7 mouse cellular contexts compared by ENCODE assay signal in genomic region chr1:91801844-91802366, GRCm38 (mm10). TPM values are rescaled to one million over a fixed set of nuclear protein-coding genes. Genes with fewer than 3 reads are reported as not detected.
DNase-seq lines count a peak whose midpoint lies in the region; ATAC-seq lines count a peak whose summit lies in the region.

No protein-coding gene starts in this region.

- peak overlapping the region; percentile 62 for H3K9ac ChIP-seq in lung, embryonic 16.5 days (ENCODE audit: low read length)
- peak overlapping the region; percentile 77 for H3K9ac ChIP-seq in embryonic facial prominence, embryonic 11.5 days (replicated peaks; ENCODE audit: low read length)
- H3K9ac ChIP-seq in hindbrain, embryonic 11.5 days (ENCODE audit: low read depth, low read length), result peak overlapping the region; percentile 42
- H3K9ac ChIP-seq in midbrain, embryonic 14.5 days (replicated peaks; ENCODE audit: low read length), result peak overlapping the region; percentile 26; the same call in 1 of the 2 replicates

- H3K36me3 ChIP-seq in lung, embryonic 16.5 days (ENCODE audit: control insufficient read depth, insufficient read depth, low read length), result no peaks in the 10 kb centered on the region
- H3K36me3 ChIP-seq in embryonic facial prominence, embryonic 11.5 days (replicated peaks; ENCODE audit: control insufficient read depth, insufficient read depth, low read depth, low read length), result no peaks in the 10 kb centered on the region
- no peaks in the 10 kb centered on the region for H3K36me3 ChIP-seq in hindbrain, embryonic 11.5 days (ENCODE audit: control insufficient read depth, insufficient read depth, low read length)
- H3K36me3 ChIP-seq in midbrain, embryonic 14.5 days (ENCODE audit: control insufficient read depth, insufficient read depth, low read length), result no peaks in the 10 kb centered on the region

- H3K27me3 ChIP-seq in lung, embryonic 16.5 days (ENCODE audit: control insufficient read depth, insufficient read depth, low read depth, low read length), result peaks cover 46% of the 10 kb centered on the region
- H3K27me3 ChIP-seq in embryonic facial prominence, embryonic 11.5 days (ENCODE audit: control insufficient read depth, insufficient read depth, low read length), result peaks cover 19% of the 10 kb centered on the region
- peaks cover 42% of the 10 kb centered on the region for H3K27me3 ChIP-seq in hindbrain, embryonic 11.5 days (ENCODE audit: control insufficient read depth, insufficient read depth, low read length)
- peaks cover 51% of the 10 kb centered on the region for H3K27me3 ChIP-seq in midbrain, embryonic 14.5 days (ENCODE audit: control insufficient read depth, insufficient read depth, low read length)

- DNase-seq in lung, postnatal 25 days (ENCODE audit: low spot score), result no peak
- no peak for DNase-seq in embryonic facial prominence, embryonic 11.5 days (ENCODE audit: low spot score)
- DNase-seq in hindbrain, embryonic 11.5 days (ENCODE audit: low spot score), result no peak
- DNase-seq in midbrain, embryonic 14.5 days, result peak; percentile 67
- no peak for DNase-seq in urinary bladder, adult 2 months (ENCODE audit: low spot score)
- no peak for DNase-seq in MN1 (ENCODE audit: low spot score)

- peak overlapping the region; percentile 63 for H3K4me3 ChIP-seq in lung, embryonic 16.5 days (ENCODE audit: low read length)
- H3K4me3 ChIP-seq in embryonic facial prominence, embryonic 11.5 days (ENCODE audit: low read depth, low read length), result peak overlapping the region; percentile 68
- H3K4me3 ChIP-seq in hindbrain, embryonic 11.5 days (ENCODE audit: low read depth, low read length), result peak overlapping the region; percentile 46
- H3K4me3 ChIP-seq in midbrain, embryonic 14.5 days (replicated peaks; ENCODE audit: low read depth, low read length), result peak overlapping the region; percentile 39

- H3K27ac ChIP-seq in lung, embryonic 16.5 days (ENCODE audit: low read length), result peak overlapping the region; percentile 53; the same call in 1 of the 2 replicates
- H3K27ac ChIP-seq in embryonic facial prominence, embryonic 11.5 days (replicated peaks; ENCODE audit: low read depth, low read length), result peak overlapping the region; percentile 88
- peak overlapping the region; percentile 33; the same call in 1 of the 2 replicates for H3K27ac ChIP-seq in hindbrain, embryonic 11.5 days (ENCODE audit: low read depth, low read length)
- no peak overlapping the region for H3K27ac ChIP-seq in midbrain, embryonic 14.5 days (replicated peaks; ENCODE audit: low read depth, low read length)

- ATAC-seq in lung, embryonic 16.5 days (ENCODE audit: low read depth), result peak; percentile 22
- ATAC-seq in embryonic facial prominence, embryonic 11.5 days (replicated peaks; ENCODE audit: insufficient number of reproducible peaks, low FRiP score, low TSS enrichment, low read depth), result peak; percentile 32; the same call in 1 of the 2 replicates
- ATAC-seq in hindbrain, embryonic 11.5 days (ENCODE audit: low FRiP score), result no peak
- no peak; the same call in 1 of the 2 replicates for ATAC-seq in midbrain, embryonic 14.5 days (ENCODE audit: low FRiP score, low TSS enrichment)

- H3K4me2 ChIP-seq in lung, embryonic 16.5 days (ENCODE audit: low read depth, low read length), result peak overlapping the region; percentile 94
- peak overlapping the region; percentile 93 for H3K4me2 ChIP-seq in embryonic facial prominence, embryonic 11.5 days (ENCODE audit: low read depth, low read length)
- peak overlapping the region; percentile 79 for H3K4me2 ChIP-seq in hindbrain, embryonic 11.5 days (replicated peaks; ENCODE audit: low read depth, low read length)
- H3K4me2 ChIP-seq in midbrain, embryonic 14.5 days (ENCODE audit: low read length), result peak overlapping the region; percentile 72

- H3K9me3 ChIP-seq in lung, embryonic 16.5 days (ENCODE audit: control insufficient read depth, low read length), result no peaks in the 10 kb centered on the region
- no peaks in the 10 kb centered on the region for H3K9me3 ChIP-seq in embryonic facial prominence, embryonic 11.5 days (replicated peaks; ENCODE audit: control insufficient read depth, low read length)
- H3K9me3 ChIP-seq in hindbrain, embryonic 11.5 days (ENCODE audit: control insufficient read depth, low read length), result no peaks in the 10 kb centered on the region
- no peaks in the 10 kb centered on the region for H3K9me3 ChIP-seq in midbrain, embryonic 14.5 days (ENCODE audit: control insufficient read depth, low read length)

- peaks cover 9% of the 10 kb centered on the region; the same call in 1 of the 2 replicates for H3K4me1 ChIP-seq in lung, embryonic 16.5 days (replicated peaks; ENCODE audit: control insufficient read depth, insufficient read depth, low read length)
- H3K4me1 ChIP-seq in embryonic facial prominence, embryonic 11.5 days (ENCODE audit: control insufficient read depth, insufficient read depth, low read length), result peaks cover 5% of the 10 kb centered on the region; the same call in 1 of the 2 replicates
- H3K4me1 ChIP-seq in hindbrain, embryonic 11.5 days (replicated peaks; ENCODE audit: control insufficient read depth, insufficient read depth, low read length), result peaks cover 4% of the 10 kb centered on the region; the same call in 1 of the 2 replicates
- H3K4me1 ChIP-seq in midbrain, embryonic 14.5 days (ENCODE audit: control insufficient read depth, insufficient read depth, low read length), result 0 out of 2 replicates have a peak, but pooled peaks cover 6% of the 10 kb centered on the region

- 2% methylated on average over 45 of the region's 45 CpGs for WGBS in lung, embryonic 16.5 days
- WGBS in embryonic facial prominence, embryonic 11.5 days, result 1% methylated on average over 45 of the region's 45 CpGs
- WGBS in hindbrain, embryonic 11.5 days, result 3% methylated on average over 39 of the region's 45 CpGs
- WGBS in midbrain, embryonic 14.5 days, result 1% methylated on average over 45 of the region's 45 CpGs

RNA-seq across cellular contexts. Expression of gene Twist2, which starts 0.6 kb away (rescaled TPM):
- polyA plus RNA-seq in lung, embryonic 16.5 days (2015; fragmentation: Nextera tagmentation; extraction: Ambion mirVana), result 6.8 and 7.2 TPM in 2 replicates
- polyA plus RNA-seq in embryonic facial prominence, embryonic 11.5 days (2014; fragmentation: Nextera tagmentation; extraction: Ambion mirVana), result 52.3 and 59.4 TPM in 2 replicates
- 16.3 and 23.2 TPM in 2 replicates for polyA plus RNA-seq in hindbrain, embryonic 11.5 days (2014; fragmentation: Nextera tagmentation; extraction: Ambion mirVana)
- polyA plus RNA-seq in midbrain, embryonic 14.5 days (2014; fragmentation: Nextera tagmentation; extraction: Ambion mirVana), result 1.4 and 1.6 TPM in 2 replicates
- polyA plus RNA-seq in urinary bladder, adult 2 months (2012; rRNA removed), result 22.2 and 22.4 TPM in 2 replicates

Comparison
In these comparisons a context has a peak if more than half of its experiments do, and no peak if none do; other contexts are left out.
1. ATAC-seq: peak in lung, embryonic 16.5 days (single experiment) and embryonic facial prominence, embryonic 11.5 days (single experiment); none in hindbrain, embryonic 11.5 days (single experiment) and midbrain, embryonic 14.5 days (single experiment).
2. H3K9ac ChIP-seq: peak in every context shown above with its lines; median percentile 77 in embryonic facial prominence, embryonic 11.5 days; 62 in lung, embryonic 16.5 days; 42 in hindbrain, embryonic 11.5 days; 26 in midbrain, embryonic 14.5 days.
3. Peak in every context shown above with its lines, with median percentiles within 50 percentile points of each other: H3K4me2 ChIP-seq and H3K4me3 ChIP-seq.